Mouse (Mus musculus) stomach, embryonic 14.5 days (tissue): ENCODE results near the gene Zp3. TPM values are rescaled to one million over a fixed set of nuclear protein-coding genes. Genes with fewer than 3 reads are reported as not detected.

ENCODE experiments used
- polyA plus RNA-seq: library from polyadenylated mRNA; unstranded; fragments of >200 nt; fragmentation: Nextera tagmentation; extraction: Ambion mirVana; gene quantifications from 2 replicates; pipeline ENCODE4 v1.2.1, GENCODE M21; 2014

The Zp3 gene
- polyA plus RNA-seq, 1 experiment from 2014 or later: not detected

Other genes starting within 250 kb of the Zp3 start
- 45.3 and 48.2 TPM in 2 replicates for gene Tmem120a, start 235.7 kb upstream of the Zp3 start, polyA plus RNA-seq
- gene Styxl1, start 201.7 kb upstream of the Zp3 start, polyA plus RNA-seq: 0.25 and 0.35 TPM in 2 replicates
- gene Mdh2, start 201.6 kb upstream of the Zp3 start, polyA plus RNA-seq: 494 and 496 TPM in 2 replicates
- gene Srrm3, start 173.2 kb upstream of the Zp3 start, polyA plus RNA-seq: 2.8 and 4.8 TPM in 2 replicates
- gene Hspb1, start 92.2 kb upstream of the Zp3 start, polyA plus RNA-seq: 221 and 237 TPM in 2 replicates
- 99.4 and 101 TPM in 2 replicates for gene Ywhag, start 45.5 kb upstream of the Zp3 start, polyA plus RNA-seq
- 1.9 and 2.2 TPM in 2 replicates for gene Ssc4d, start 5.6 kb upstream of the Zp3 start, polyA plus RNA-seq
- gene Dtx2, start 14.7 kb downstream of the Zp3 start, polyA plus RNA-seq: 20.7 and 24.4 TPM in 2 replicates
- gene Upk3b, start 58.4 kb downstream of the Zp3 start, polyA plus RNA-seq: 23.7 and 27.1 TPM in 2 replicates
- 62.4 and 63.0 TPM in 2 replicates for gene Upk3bl, start 74.4 kb downstream of the Zp3 start, polyA plus RNA-seq
- gene Rasa4, start 103.8 kb downstream of the Zp3 start, polyA plus RNA-seq: 10.2 and 11.0 TPM in 2 replicates
- 239 and 243 TPM in 2 replicates for gene Polr2j, start 136.5 kb downstream of the Zp3 start, polyA plus RNA-seq
- 28.7 and 28.8 TPM in 2 replicates for gene Lrwd1, start 156.0 kb downstream of the Zp3 start, polyA plus RNA-seq
- 16.2 and 18.1 TPM in 2 replicates for gene Alkbh4, start 156.0 kb downstream of the Zp3 start, polyA plus RNA-seq
- 7.0 and 7.8 TPM in 2 replicates for gene Orai2, start 190.6 kb downstream of the Zp3 start, polyA plus RNA-seq
- 49.5 and 50.9 TPM in 2 replicates for gene Prkrip1, start 218.9 kb downstream of the Zp3 start, polyA plus RNA-seq